Mouse (Mus musculus): Measurements from ENCODE around the gene U90926.
"Not testable (repeated sequence)": the region's sequence is repeated elsewhere in the genome, so short reads cannot be mapped to it uniquely, and the experiment has no call there.

The U90926 gene

GRCm38 (mm10) chr5:92218915-92219793 is 3.9 kb upstream of the U90926 start:
- DNase-seq (ENCODE audit: low spot score in 2 of 2) = no peak

- DNase-seq (ENCODE audit: low spot score in 2 of 2) = no peak
Measured at GRCm38 (mm10) chr5:92212231-92212630, 3.0 kb downstream of the U90926 start.

GRCm38 (mm10) chr5:92210205-92210604 is 5.0 kb downstream of the U90926 start:
- DNase-seq (ENCODE audit: low spot score in 2 of 2) = no peak

DNA sequence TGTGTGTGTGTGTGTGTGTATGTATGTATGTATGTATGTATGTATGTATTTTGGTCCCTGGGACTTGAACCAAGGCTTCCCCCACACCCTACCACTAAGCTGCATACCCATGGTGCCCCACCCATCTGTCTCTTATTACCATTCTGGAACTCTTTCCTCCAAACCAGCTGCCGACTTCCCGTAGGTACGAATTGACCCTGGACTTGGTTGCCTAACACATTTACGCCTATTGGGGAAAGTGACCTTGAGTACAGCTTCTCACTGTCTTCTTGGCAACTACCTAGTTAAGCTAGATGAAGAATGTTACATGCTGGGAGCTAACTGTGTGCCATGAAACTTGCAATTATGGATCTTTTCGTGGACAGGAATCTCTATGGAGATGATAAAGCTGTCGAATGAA is 9.1 kb downstream of the U90926 start:
- DNase-seq (ENCODE audit: low spot score in 2 of 2) = no peak

DNA sequence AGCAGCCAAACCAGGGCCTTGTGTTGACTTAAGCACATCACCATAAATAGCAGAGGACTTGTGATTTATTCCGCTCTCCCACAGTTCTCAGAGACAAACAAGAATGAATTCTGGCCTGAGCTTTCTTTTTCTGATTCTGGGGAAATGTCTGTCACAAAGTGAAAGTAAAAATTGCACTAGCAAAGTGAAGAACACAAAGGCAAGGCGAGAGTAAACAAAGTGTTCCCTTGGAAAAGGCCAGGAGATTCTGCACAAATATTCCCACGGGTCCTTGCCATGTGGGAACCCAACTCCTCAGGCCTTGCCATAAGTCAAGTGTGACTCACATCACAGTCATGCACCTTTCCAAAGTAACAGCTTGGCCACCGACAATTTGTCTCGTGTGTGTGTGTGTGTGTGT is 9.5 kb downstream of the U90926 start:
- no peak for DNase-seq (ENCODE audit: low spot score in 2 of 2)

GRCm38 (mm10) chr5:92205184-92205583 is 10.0 kb downstream of the U90926 start:
- DNase-seq (ENCODE audit: low spot score in 2 of 2) = no peak

- DNase-seq (ENCODE audit: low spot score in 2 of 2) = no peak
Measured at GRCm38 (mm10) chr5:92204162-92205036, 10.8 kb downstream of the U90926 start.

DNA sequence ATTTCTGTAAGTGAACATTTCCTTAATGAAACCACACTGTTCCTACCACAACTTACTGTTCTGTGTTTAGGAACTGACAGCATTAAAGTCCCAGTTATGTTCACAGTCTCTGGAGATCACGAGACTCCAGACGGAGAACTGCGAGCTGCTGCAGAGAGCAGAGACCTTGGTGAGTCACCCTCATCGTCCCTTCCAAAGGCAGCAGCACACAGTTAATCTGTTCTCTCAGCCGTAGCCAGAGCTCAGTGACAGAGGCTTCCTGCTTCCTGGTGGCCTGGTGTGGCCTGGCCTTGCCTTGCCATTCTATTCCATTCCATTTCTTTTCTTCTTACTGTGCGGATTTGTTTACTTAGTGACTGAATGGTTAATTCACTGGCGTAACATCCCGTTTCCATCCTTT is 16.9 kb downstream of the U90926 start:
- DNase-seq (ENCODE audit: low spot score in 2 of 2) = no peak

DNA sequence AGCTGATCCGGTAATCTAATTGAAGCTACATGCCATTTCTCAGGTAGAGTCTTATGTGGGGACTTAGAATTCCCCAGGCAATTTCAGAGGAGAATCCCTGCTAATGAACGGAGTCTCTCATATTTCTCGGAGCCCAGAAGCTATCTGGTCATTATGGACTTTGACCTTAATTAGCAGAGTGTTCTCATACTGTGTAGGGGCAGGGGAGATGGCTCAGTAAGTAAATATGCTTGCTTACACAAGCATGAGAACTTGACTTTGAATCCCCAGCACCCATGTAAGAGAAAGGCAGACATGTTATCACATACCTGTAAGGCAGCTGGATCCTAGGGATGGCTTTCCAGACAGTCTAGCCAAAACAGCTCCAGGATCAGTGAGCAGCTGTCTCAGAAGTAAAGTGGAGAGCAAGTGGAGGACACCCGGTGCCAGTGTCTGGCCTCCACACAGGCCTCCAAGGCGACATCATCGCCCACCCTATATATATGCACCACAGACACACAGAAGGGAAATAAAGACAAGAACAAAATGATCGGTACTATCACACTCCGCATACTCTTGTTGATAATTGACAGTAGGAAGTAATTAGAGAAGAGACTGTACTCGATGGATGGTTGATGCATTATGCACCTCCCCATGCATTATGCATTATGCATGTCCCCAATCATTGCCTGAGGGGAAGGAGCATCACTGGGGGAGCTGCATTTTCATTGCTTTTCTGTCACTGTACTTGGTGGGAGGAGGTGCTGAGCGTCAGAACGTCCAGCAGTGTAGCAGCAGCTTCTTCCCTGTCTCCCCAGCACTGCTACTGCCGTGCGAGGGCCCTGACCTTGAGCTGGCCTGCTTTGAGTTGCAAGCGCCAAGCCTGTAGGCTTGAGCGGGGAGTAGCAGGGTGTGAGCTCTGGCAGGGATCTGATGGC is 18.1 kb downstream of the U90926 start:
- DNase-seq (ENCODE audit: low spot score in 2 of 2) = no peak

GRCm38 (mm10) chr5:92195716-92196115 is 19.5 kb downstream of the U90926 start:
- not testable (repeated sequence) for DNase-seq (ENCODE audit: low spot score in 2 of 2)

DNA sequence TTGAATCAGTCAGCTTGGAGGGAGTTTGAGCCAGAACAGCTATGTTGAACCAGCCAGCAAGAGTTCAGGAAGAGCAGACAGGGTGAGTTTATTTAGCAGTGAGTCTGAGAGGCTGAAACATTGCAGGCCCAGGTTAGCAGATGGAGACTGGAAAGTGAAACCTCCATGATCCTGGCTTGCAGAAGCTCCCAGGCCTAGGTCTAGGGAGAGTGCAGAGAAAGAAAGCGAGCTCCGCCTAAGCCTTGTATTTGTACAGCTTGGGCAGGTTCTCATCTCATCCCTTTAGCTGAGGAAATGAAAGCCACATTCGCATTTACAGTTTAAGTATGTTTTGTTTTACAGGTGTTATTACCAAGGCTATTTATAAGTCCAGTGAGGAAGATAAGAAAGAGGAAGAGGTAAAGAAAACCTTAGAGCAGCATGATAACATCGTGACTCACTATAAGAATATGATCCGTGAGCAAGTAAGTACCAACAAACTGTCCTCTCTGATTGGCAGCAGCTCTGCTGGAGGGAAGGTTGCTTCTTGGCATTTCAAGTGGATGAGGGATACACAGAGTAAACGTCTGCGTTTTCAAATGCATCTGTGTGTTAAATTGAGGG is 26.2 kb downstream of the U90926 start:
- DNase-seq (ENCODE audit: low spot score in 2 of 2) = no peak

GRCm38 (mm10) chr5:92183071-92183830 is 32.0 kb downstream of the U90926 start:
- no peak for DNase-seq (ENCODE audit: low spot score in 2 of 2)

DNA sequence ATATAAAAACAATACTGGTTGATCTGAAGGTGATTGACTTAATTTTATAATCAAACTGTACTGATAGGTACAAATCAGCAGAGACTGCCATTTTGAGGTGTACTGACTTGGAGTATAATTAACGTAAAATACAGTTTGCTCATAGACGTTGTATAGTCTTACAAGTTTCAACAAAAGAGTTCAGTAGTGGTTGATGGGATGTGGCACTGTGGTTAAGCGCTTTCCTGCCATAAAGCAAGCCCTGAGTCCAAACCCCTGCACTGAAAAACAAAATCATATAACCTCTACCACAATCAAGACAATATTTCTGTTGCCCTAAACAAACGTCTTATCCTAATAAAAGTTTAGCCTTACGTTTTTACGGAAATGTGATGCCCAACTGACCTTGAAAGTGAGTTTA is 49.2 kb downstream of the U90926 start:
- DNase-seq (ENCODE audit: low spot score in 2 of 2) = no peak

Measured in frontal cortex, postnatal 10 days (tissue).